Mouse (Mus musculus): ENCODE results near the gene Mta3. TPM values are rescaled to one million over a fixed set of nuclear protein-coding genes. Genes with fewer than 3 reads are reported as not detected.

Mta3 gene
- polyA plus RNA-seq, 1 experiment from 2014 or later: 49.1 TPM

DNA sequence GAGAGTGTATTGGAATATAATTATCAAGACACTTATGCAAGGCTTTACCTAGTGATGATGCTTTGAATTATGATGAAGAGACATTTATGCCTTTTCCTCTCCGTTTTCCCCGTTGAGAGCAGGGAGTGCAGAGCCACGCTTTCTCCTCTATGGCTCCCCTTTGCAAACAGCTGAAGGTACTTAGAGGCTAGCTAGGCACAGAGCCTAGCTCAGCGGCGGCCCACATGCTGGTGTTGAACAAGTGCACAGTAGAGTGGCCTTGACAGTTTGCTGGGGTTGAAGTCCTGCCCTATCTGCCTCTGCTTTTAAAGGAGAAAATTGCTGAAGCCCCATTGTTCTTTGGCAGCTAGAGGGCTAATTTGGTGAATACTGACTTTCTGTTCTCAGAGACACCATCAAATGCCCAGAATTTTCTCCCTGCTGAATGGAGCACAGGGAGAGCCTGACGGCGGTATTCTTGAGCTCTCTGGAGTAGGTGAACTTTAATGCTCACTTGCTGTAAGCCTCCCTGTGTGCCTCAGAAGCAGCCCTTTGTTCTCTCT, 34.2 kb downstream of the Mta3 start:
- H3K36me3 ChIP-seq: peaks cover 44% of the 10 kb centered on the region
- WGBS: 84% methylated on average over 7 of the region's 7 CpGs
- no peaks in the 10 kb centered on the region for H3K4me1 ChIP-seq

DNA sequence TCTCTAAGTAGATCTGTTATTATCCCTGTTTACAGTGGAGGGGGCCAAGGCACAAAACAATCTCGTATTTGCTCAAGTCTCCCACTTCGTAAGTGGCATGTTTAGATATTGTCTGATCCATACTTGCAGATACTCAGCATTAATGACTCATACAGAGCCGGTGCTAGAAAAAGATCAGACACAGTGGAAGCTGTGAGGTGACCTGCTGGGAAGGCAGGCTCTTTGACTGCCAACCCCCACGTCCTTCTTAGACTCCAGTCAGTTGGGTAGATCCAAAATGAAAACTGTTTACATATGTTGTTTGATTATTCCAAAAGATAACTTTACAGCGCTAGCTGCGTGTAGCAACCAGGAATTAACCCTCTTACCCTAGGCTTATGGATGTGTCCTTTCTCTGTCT, 35.3 kb downstream of the Mta3 start:
- Histone ChIP-seq H3K4me3 (no peak overlapping the region), H3K9me3 (0 out of 2 replicates have a peak, but pooled peaks cover 3% of the 10 kb centered on the region), H3K4me1 (no peaks in the 10 kb centered on the region), H3K4me2 (no peak overlapping the region), H3K9ac (no peak overlapping the region), H3K27ac (no peak overlapping the region), H3K27me3 (no peaks in the 10 kb centered on the region), H3K36me3 (peaks cover 47% of the 10 kb centered on the region)
- 87% methylated on average over 6 of the region's 6 CpGs for WGBS
- ATAC-seq (ENCODE audit: insufficient number of reproducible peaks, low FRiP score, low TSS enrichment, low read depth): no peak

More for the DNA sequence above, 34.2 kb downstream of the Mta3 start:
- no peak for ATAC-seq (ENCODE audit: insufficient number of reproducible peaks, low FRiP score, low TSS enrichment, low read depth)
- Histone ChIP-seq H3K4me2 (no peak overlapping the region), H3K9ac (no peak overlapping the region), H3K4me3 (no peak overlapping the region), H3K27me3 (no peaks in the 10 kb centered on the region), H3K27ac (no peak overlapping the region), H3K9me3 (0 out of 2 replicates have a peak, but pooled peaks cover 3% of the 10 kb centered on the region)

DNA sequence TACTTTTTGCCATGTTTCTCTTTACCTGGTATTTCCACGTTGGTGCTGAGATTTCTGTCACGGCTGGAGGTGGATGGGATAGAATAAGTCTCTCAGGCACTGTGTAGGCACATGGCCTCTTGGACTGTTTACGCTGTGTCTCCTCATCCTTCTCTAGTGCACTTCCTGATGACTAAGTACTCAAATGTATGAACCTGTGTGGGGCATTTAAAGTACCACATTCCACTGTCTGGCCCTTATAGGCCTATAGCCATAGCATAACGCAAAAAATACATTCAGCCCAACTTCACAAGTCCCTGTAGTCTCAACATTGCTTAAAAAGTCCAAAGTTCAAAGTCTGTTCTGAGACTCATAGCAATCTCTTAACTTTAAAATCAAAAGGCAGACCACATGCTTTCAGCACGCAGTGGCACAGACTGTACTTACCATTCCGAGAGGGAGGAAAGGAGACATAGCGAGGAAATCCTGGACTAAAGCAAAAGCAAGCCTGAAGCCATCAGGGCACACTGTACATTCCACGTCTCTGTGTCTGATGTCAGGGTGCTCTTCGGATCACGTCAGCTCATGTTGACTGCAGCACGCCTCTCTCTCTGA, 38.4 kb downstream of the Mta3 start:
- no peaks in the 10 kb centered on the region for H3K4me1 ChIP-seq
- no peak overlapping the region for H3K27ac ChIP-seq
- no peak for ATAC-seq (ENCODE audit: insufficient number of reproducible peaks, low FRiP score, low TSS enrichment, low read depth)
- H3K9ac ChIP-seq: no peak overlapping the region
- H3K4me2 ChIP-seq: no peak overlapping the region
- 0 out of 2 replicates have a peak, but pooled peaks cover 3% of the 10 kb centered on the region for H3K9me3 ChIP-seq
- H3K4me3 ChIP-seq: no peak overlapping the region
- no peaks in the 10 kb centered on the region for H3K27me3 ChIP-seq
- H3K36me3 ChIP-seq: peaks cover 43% of the 10 kb centered on the region
- WGBS: 91% methylated on average over 11 of the region's 11 CpGs

DNA sequence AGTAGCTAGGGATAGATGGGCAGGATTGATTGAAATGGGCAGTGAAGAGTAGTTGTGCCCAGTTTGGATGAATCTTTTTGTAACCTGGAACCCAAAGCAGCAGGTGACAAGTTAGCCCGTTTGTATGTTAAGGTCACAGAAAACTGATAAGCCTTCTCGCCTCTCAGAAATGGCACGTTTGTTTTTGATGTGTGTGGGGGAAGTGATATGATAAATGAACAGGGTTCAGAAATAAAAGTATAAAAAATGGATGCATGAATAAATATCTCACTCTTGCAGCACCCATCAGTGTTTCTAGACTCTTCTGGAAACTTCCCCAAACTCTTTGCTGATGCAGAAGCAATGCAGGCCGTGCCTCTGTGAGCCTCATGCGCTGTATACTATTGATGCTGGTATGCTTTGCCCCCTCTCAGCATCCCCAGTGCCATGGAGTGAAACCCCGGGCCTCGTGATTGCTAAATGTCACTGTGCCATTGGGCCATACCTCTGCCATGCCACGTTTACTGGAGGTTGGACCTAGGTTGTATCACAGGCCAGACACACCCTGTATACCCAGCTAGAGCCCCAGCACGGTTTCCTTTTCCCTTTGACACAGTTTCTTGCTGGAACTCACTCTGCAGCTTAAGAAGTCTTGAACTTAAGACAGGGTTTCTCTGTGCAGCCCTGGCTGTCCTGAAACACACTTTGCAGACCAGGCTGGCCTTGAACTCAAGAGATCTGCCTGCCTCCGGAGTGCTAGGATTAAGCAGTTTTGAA, 41.6 kb downstream of the Mta3 start:
- Histone ChIP-seq H3K4me3 (no peak overlapping the region), H3K4me1 (no peaks in the 10 kb centered on the region), H3K9me3 (0 out of 2 replicates have a peak, but pooled peaks cover 3% of the 10 kb centered on the region), H3K36me3 (peaks cover 30% of the 10 kb centered on the region), H3K27me3 (no peaks in the 10 kb centered on the region), H3K9ac (no peak overlapping the region), H3K27ac (no peak overlapping the region), H3K4me2 (no peak overlapping the region)
- WGBS: 87% methylated on average over 10 of the region's 10 CpGs
- ATAC-seq (ENCODE audit: insufficient number of reproducible peaks, low FRiP score, low TSS enrichment, low read depth): no peak

DNA sequence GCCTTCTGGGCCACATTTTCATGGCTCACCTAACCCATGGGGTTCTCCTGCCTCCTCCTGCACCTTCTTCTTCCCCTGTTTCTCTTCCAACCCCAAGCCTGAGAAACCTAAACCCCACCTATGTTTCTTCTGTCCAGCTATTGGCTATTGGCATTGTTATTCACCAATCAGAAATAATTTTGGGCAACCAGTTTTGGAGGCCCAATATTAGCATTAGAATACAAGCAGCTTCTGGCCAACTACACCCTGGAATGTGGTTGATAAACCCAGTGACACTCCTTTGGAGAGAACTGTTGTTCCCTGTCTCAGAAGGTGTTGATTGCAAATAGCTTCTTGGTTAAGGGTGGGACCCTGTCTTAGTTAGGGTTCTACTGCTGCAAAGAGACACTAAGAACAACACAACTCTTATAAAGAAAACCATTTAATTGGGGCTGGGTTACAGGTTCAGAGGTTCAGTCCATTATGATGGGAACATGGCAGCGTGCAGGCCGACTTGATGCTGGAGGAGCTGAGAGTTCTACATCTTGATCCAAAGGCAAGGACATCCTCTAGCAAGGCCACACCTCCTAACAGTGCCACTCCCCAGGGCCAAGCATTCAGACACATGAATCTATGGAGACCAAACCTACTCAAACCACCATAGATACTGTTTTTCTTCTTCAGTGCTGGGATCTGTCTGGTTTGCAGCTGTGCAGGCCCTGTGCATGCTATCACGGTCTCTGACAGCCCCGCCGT, 44.4 kb downstream of the Mta3 start:
- no peak overlapping the region for H3K4me3 ChIP-seq
- no peak for ATAC-seq (ENCODE audit: insufficient number of reproducible peaks, low FRiP score, low TSS enrichment, low read depth)
- peaks cover 26% of the 10 kb centered on the region for H3K36me3 ChIP-seq
- WGBS: 87% methylated on average over 5 of the region's 5 CpGs
- no peaks in the 10 kb centered on the region for H3K27me3 ChIP-seq
- H3K27ac ChIP-seq: no peak overlapping the region
- H3K4me2 ChIP-seq: no peak overlapping the region
- H3K9me3 ChIP-seq: 0 out of 2 replicates have a peak, but pooled peaks cover 5% of the 10 kb centered on the region
- no peak overlapping the region for H3K9ac ChIP-seq
- H3K4me1 ChIP-seq: no peaks in the 10 kb centered on the region

DNA sequence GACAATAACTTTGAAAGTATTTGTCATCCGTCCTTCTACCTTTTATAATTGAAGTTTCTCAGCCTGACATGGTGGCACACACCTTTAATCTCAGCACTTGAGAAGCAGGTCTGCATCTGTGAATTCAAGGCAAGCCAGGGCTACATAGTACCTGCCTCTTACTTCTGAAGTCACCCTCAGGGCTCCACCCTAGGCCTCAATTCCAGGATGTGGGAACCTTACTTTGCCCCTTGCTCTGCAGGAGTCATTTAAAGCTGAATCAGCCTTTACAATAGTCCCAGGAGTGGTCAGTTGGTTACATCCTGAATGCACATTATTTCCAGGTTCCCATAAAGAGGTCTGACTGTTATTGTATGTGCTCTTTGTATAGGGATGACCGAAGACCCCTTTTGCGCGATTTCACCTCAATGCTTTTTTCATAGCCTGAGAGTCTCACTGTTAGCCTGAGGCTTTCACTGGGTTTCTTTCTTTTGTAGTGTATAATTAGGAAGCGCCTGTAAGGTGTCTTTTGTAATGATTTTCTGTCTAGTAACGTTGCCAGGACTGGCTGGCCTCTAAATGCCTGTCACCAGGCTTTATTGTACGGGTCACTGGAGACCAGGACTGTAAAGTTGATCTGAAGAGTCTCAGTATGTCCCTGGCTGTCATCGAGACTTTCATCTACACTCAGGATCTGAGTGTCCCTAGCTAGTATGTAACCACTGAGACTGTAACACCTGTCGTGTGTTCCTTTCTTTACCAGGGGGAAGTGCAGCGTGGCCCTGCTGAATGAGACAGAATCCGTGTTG, 47.3 kb downstream of the Mta3 start:
- Histone ChIP-seq H3K9ac (no peak overlapping the region), H3K27me3 (no peaks in the 10 kb centered on the region), H3K27ac (no peak overlapping the region), H3K9me3 (0 out of 2 replicates have a peak, but pooled peaks cover 5% of the 10 kb centered on the region), H3K4me3 (no peak overlapping the region), H3K4me1 (no peaks in the 10 kb centered on the region), H3K4me2 (no peak overlapping the region), H3K36me3 (peaks cover 34% of the 10 kb centered on the region)
- no peak for ATAC-seq (ENCODE audit: insufficient number of reproducible peaks, low FRiP score, low TSS enrichment, low read depth)
- 78% methylated on average over 11 of the region's 11 CpGs for WGBS

DNA sequence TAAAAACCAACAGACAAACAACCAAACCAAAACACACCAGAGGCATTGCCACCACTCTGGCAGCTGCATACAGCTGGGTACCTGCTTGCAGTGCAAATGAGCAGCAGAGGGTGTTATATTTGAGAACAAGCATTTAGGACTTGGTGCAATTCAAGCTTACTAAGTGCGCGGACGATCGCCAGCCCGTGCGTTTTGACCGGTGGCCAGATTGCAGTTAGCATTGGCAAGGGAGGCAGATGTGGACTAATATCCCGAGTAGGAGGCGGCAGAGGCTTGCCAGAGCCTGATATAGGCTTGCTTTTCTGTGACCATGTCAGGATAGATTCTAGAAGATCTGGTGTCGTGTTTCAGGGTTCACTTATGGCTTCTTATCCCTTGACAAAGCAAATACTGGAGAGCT, 52.1 kb downstream of the Mta3 start:
- H3K27ac ChIP-seq: no peak overlapping the region
- no peak overlapping the region for H3K4me3 ChIP-seq
- ATAC-seq (ENCODE audit: insufficient number of reproducible peaks, low FRiP score, low TSS enrichment, low read depth): no peak
- no peak overlapping the region for H3K9ac ChIP-seq
- 73% methylated on average over 10 of the region's 10 CpGs for WGBS
- no peaks in the 10 kb centered on the region for H3K27me3 ChIP-seq
- 0 out of 2 replicates have a peak, but pooled peaks cover 5% of the 10 kb centered on the region for H3K9me3 ChIP-seq
- H3K4me1 ChIP-seq: no peaks in the 10 kb centered on the region
- peaks cover 46% of the 10 kb centered on the region for H3K36me3 ChIP-seq
- H3K4me2 ChIP-seq: no peak overlapping the region

DNA sequence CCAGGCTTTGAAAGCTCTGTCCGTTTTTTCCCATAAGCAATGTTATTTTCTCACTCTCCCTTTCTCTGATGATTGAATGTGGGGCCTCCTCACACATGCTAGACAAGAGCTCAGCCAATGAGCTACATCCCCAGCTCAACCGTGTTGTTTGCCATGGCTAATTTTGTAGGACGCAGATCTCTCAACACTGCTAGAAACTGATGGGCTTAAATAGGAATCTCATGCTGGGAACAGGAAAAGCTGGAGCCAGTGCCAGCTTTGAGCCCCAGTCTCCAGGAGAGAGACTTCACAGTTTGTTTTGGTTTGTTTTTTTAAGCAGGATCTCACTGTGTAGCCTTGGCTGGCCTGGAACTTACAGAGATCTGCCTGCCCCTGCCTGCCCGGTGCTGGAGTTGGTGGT, 53.6 kb downstream of the Mta3 start:
- H3K4me1 ChIP-seq: no peaks in the 10 kb centered on the region
- peaks cover 50% of the 10 kb centered on the region for H3K36me3 ChIP-seq
- no peak for ATAC-seq (ENCODE audit: insufficient number of reproducible peaks, low FRiP score, low TSS enrichment, low read depth)
- no peak overlapping the region for H3K9ac ChIP-seq
- 0 out of 2 replicates have a peak, but pooled peaks cover 5% of the 10 kb centered on the region for H3K9me3 ChIP-seq
- WGBS: 57% methylated on average over 4 of the region's 4 CpGs
- H3K27me3 ChIP-seq: no peaks in the 10 kb centered on the region
- H3K27ac ChIP-seq: no peak overlapping the region
- no peak overlapping the region for H3K4me3 ChIP-seq
- no peak overlapping the region for H3K4me2 ChIP-seq

DNA sequence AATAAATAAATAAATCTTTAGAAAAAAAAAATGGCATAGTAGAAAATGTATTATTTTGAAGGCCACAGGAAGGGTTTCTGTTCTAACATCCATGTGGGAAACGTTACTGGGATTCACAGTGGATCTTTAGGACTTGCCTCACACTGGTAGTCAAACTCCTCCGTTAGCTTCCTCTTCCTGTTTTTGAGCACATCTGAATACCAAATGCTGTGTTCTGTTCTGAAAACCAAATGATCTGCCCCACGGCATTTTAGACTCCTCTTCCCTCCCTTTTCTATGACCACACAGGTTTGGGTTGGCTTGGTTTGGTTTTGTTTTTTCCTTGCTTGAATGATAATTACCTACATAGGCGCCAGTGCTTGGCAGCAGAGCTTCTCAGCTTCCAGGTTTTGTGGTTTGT, 58.6 kb downstream of the Mta3 start:
- 76% methylated on average over 4 of the region's 4 CpGs for WGBS
- no peak overlapping the region for H3K4me3 ChIP-seq
- H3K9ac ChIP-seq: no peak overlapping the region
- no peaks in the 10 kb centered on the region for H3K27me3 ChIP-seq
- H3K4me2 ChIP-seq: no peak overlapping the region
- no peaks in the 10 kb centered on the region for H3K4me1 ChIP-seq
- no peak for ATAC-seq (ENCODE audit: insufficient number of reproducible peaks, low FRiP score, low TSS enrichment, low read depth)
- no peak overlapping the region for H3K27ac ChIP-seq
- H3K9me3 ChIP-seq: no peaks in the 10 kb centered on the region
- H3K36me3 ChIP-seq: peaks cover 56% of the 10 kb centered on the region

DNA sequence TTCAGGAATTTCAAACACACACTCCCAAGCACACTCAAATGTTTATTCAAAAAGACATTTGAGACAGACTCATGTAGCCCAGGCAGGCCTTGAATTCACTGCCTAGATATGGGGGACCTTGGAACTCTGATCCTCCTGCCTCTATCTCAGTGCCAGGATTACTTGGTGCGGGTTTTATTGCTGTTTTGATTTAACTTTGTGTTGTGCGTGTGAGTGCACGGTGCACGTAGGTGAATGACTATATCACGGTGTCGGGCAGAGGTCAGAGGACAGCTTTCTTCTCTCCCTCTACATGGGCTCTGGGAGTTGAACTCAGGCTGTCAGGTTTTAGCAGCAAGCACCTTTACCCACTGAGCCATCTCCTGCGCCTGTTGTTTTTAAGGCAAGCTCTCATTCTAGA, 61.1 kb downstream of the Mta3 start:
- H3K9me3 ChIP-seq: no peaks in the 10 kb centered on the region
- H3K4me2 ChIP-seq: no peak overlapping the region
- no peak overlapping the region for H3K27ac ChIP-seq
- peaks cover 54% of the 10 kb centered on the region for H3K36me3 ChIP-seq
- ATAC-seq (ENCODE audit: insufficient number of reproducible peaks, low FRiP score, low TSS enrichment, low read depth): no peak
- 90% methylated on average over 7 of the region's 7 CpGs for WGBS
- no peak overlapping the region for H3K9ac ChIP-seq
- H3K27me3 ChIP-seq: no peaks in the 10 kb centered on the region
- no peaks in the 10 kb centered on the region for H3K4me1 ChIP-seq
- no peak overlapping the region for H3K4me3 ChIP-seq

DNA sequence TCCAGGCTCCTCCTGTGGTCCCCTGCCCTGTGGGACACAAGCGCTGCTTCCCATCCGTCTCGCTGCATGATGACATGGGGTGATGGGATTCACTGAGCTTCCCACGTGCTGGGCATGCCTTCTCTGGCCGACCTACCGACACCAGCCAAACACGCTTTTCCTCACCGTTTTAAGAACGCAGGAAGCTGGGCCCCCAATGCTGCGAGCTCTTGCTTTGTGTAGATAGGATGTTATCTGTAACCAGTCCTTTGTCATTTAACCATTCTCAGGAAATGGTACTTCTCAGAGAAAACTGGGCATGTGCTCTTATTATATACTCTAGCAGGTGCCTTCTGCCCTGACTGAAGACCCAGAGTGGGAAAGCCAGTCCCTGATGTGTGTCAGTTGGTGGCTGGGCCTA, 62.3 kb downstream of the Mta3 start:
- Histone ChIP-seq H3K4me1 (no peaks in the 10 kb centered on the region), H3K36me3 (peaks cover 42% of the 10 kb centered on the region), H3K27ac (no peak overlapping the region), H3K9ac (no peak overlapping the region), H3K4me3 (no peak overlapping the region), H3K27me3 (no peaks in the 10 kb centered on the region), H3K4me2 (no peak overlapping the region), H3K9me3 (no peaks in the 10 kb centered on the region)
- no peak for ATAC-seq (ENCODE audit: insufficient number of reproducible peaks, low FRiP score, low TSS enrichment, low read depth)
- WGBS: 88% methylated on average over 10 of the region's 10 CpGs

Measured in limb, embryonic 15.5 days (tissue).